Mouse (Mus musculus) ovary, postnatal 36 days (tissue): ENCODE data around the gene Dst.

Experiments
- DNase-seq: peaks from one replicate; pipeline ENCODE4 v3.0.0; 2022; ENCODE audit warnings: low spot score, mixed read lengths

Gene Dst

DNA sequence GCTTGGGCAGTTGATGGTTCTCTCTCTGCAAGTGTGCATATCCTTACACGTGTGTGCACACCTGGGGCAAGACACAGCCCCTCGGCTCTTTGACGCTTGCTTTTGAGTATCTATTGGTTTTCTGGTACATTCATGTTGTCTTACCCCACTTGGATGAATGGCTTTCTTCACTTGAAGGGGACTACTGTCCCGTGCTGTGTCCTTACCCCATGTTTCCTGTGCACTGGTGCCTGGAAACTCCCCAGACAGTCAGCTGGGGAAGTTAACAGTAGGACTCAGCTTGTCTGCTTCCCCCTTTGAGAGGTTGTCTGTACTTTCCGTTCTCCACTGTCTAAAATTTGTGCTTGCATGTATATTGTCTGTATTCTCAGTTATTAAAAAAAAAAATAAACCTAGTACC, 120.7 kb downstream of the Dst start:
- no peak for DNase-seq

DNA sequence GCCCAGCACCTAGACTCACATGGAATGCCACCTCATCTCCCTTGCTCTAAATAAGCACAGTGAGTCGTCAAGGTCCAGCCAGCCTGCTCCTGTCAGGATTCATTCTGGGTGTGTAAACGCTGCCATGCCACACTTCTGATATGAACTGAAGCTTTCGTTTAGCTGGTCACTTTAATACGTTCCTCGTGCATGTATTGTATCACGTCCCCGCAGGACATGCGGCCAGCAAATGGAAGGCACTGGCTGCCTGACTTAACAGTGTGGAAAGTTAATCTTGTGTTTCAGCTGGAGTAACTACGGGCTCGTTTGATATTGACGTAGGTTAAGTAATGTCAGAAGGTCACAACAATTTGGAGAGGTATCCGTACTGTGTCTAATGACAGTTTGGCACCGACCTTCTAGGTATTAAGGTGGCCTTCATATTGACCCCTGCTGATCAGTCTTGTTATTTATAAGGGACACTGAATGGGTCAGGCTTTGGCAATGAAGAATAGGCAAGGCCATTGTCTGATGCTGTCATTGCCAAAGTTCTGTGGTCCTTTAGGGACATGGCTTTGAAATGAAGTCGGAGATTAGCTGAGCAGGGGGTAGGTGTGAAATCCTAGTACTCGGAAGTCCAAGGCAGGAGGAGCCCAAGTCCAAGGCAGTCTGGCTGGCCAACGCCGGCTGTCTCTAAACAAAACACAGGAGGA, 122.5 kb downstream of the Dst start:
- DNase-seq = no peak

DNA sequence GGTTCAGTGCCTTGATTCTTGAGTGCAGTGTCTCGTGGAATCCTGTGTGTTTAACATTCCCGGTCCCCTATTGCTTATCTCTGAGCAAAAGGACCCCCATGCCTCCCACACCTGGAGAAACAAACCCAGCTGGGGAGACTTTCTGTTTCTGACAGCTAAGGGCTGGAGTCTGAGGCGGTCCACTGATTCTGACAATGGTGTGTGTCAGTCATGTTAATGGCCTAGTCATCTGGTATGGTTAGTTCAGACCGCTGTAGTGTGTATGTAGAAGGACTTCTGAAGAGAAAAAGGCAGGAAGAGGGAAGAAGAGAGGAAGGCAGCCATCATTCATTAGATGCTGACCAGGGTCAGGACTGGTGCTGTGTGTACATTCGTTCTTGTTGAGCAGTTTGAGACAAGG, 125.0 kb downstream of the Dst start:
- no peak for DNase-seq

GRCm38 (mm10) chr1:34033478-34033877, 125.5 kb downstream of the Dst start:
- no peak for DNase-seq

- no peak for DNase-seq
These were observed 125.9 kb downstream of the Dst start for GRCm38 (mm10) chr1:34033958-34034357.

- DNase-seq = no peak
These were observed 128.1 kb downstream of the Dst start for GRCm38 (mm10) chr1:34036111-34036510.

- DNase-seq = no peak
These were observed 130.5 kb downstream of the Dst start for GRCm38 (mm10) chr1:34038571-34038970.

DNA sequence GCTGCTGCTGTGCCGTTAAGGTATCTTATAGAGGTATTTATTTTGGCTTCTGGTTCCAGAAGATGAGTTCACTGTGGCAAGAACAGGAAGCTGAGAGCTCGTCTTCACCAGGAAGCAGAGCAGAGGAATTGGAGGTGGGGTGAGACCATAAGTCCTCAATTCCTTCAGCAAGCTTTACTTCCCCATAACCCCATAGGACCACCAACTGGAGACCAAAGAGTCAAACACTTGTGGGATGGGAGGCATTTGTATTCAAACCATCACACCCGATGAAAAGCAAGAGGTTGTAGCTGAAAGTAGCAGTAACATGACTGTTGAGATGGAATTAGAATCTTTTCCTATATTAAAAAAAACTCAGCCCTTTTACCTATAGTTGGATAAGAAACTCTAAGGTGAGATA, 132.0 kb downstream of the Dst start:
- no peak for DNase-seq

- DNase-seq = no peak
These were observed 133.1 kb downstream of the Dst start for GRCm38 (mm10) chr1:34040901-34041721.

DNA sequence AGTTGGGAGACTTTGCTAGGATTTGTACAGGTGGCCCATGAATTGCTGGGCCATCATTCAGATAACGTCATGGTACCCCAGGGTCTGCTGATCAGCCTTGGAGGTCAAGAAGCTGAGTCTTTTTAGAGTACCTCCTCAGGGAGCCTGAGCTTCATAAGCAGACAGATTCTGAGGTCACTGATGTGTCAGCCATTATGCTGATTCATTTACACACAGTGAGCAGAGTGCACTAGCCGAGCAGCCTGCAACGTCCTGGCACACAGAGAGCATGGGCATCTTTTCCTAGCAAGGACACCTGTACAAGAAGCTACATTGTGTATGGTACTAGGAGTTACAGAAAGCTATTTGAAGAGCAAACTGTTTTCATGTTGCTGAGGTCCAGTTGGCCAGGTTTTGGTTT, 134.3 kb downstream of the Dst start:
- no peak for DNase-seq

DNA sequence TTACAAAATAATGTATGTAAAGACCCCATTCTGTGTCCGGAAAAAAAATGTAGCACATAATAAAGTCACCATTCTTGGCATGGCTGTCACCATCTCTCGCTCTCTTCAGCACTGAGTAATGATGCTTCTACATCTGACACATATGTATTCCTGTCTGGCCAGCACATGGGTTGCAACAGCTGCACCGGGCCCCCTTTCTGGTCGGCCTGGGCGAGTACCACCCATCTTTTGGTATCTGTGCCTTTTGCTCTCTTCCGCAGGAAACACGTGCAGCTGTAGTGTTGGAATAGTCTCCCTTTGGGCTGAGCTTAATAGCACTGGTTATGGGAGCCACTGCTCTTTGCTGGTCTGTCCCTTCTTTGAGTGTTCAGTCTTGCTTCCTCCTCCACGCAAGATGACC, 135.3 kb downstream of the Dst start:
- DNase-seq = no peak

DNA sequence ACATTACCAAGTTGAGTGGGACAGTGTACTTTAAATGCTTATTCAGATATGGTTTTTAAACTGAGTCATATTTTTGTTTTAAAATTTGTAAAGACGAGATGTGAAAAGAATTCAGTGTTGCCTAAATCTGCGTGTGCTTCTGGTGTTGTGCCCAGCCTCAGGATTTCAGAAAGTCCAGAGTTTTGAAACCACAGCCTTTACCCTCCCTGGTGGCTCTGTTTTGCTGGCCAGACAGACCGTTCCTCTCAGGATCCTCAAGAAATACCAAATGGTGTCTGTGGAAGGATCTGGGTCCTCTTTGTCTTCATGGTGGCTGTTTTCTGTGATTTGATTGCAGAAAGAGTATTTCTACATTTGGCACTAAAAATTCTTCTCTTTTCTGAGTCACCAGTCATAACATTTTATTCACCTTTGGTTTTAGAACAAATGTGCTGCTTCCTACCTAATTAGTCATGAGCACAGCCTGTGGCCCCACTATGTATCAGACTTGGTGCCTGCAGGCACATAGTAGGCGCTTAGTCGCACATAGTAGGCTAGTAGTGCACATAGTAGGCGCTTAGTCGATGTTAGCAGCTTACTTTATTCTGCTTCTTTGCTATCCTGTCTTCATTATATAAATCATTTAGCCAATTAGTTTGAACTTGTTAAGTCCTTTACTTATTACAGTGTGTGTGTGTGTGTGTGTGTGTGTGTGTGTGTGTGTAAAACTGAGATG, 136.0 kb downstream of the Dst start:
- no peak for DNase-seq

- DNase-seq = no peak
These were observed 136.7 kb downstream of the Dst start for GRCm38 (mm10) chr1:34044675-34045074.

GRCm38 (mm10) chr1:34047285-34047684, 139.3 kb downstream of the Dst start:
- DNase-seq = no peak

GRCm38 (mm10) chr1:34051251-34051650, 143.2 kb downstream of the Dst start:
- DNase-seq = no peak

GRCm38 (mm10) chr1:34052422-34052821, 144.4 kb downstream of the Dst start:
- DNase-seq = no peak

DNA sequence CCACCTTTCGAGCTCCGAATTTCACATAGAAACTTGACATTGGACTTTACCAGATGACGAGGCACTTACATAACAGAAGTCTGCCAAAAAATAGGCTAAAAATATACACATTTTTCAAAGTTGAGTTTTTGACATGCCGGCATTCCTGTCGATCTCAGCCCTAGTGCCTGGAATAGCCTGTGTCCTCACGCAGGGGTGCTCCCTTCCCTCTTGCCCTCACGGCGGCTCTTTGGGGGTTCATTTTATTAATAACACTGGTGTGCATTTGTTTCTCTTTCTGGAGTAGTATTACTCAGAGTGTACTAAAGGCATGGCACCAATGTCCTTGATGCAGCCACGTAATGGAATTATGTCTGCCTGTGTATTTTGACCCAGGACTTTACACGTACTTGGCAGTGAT, 146.9 kb downstream of the Dst start:
- no peak for DNase-seq

DNA sequence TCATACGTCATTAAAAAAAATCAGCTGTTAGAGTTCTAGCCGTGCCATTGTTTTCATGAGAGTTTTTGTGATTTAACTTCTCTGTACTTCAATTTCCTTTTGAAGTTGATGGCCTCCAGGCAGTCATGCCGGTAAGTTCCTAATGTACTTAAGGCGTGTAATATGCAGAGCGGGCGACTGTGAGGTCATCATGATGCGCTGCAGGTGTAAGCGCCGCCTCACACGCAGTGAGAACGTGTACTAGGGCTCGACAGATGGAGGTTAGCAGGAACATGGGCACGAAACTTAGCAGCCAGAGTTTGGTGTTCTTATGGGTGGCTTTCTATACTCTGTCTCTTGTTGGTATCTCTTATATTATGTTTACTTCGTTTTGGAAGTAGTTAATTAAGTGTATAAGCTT, 148.6 kb downstream of the Dst start:
- DNase-seq = no peak

DNA sequence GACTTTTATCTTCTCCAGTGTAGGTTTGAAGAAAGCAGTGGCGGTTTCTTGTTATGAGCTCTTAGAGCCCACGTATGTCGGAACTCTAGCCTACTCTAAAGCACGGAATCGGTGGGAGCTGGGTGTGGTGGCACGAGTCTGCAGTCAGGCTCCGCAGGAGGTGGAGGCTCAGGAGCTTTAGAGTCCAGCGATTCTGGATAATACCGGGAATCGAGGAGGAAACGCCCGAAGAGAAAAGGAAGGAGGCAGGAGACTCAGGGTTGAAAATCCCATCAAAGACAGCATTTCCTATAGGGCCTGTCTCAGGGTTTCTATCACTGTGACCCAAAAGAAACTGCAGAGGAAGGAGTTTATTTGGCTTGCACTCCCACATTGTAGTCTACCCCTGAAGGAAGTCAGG, 151.2 kb downstream of the Dst start:
- no peak for DNase-seq

- DNase-seq = peak; percentile 25
These were observed 152.4 kb downstream of the Dst start for GRCm38 (mm10) chr1:34060446-34060845.

DNA sequence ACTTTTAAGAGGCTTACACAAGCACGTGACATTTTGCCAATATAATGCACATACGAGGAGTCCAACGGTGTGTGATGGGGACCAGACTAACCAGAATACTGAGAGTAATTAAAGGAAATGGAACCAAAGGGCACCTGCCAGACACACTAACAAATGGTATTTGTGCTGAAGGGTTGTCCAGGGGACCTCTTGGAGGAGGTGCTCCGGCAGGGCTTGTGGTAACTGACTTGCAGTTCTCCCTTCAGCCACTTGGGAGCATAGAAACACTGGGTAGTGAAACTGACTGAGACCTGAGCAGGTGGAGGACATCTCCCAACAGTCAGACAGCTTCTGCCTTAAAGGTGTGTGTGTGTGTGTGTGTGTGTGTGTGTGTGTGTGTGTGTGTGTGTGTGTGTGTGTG, 153.1 kb downstream of the Dst start:
- DNase-seq = peak; percentile 58

DNA sequence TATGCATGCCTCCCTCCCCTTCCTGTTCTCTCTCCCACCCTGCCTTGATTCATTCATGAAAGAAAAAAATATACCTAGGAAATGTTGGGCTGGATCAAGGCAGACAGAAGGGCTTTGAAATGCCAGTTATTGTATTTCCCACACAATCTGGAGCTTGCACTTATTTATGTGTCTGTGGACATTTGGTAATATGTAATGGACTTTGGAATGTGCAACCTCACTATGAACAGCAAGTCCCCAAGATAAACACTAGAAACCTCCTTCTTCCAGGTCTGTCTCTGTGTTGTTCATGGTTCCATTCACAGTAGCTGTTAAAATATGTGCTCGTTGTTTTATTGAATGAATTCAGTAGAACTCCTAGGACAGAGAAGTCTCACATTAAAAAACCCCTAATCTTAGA, 153.8 kb downstream of the Dst start:
- no peak for DNase-seq

DNA sequence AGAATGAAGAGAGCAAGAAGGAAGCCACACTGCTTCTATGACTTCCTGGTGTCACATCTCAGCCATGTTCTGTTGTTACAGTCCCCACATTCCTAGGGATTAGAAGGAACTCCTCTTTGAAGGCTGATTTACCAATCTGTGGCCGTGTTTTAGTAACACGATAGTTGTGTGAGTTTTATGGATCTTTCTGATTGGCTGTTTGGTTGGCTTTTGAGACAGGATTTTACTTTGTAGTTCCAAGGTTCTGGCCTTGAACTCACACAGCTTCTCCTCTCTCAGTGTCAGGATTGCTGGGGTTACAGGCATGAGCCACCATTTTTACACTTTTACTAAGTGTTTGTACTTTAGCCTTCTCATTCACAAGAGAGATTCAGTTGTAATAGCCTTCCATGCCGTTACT, 155.9 kb downstream of the Dst start:
- no peak for DNase-seq
